Mouse (Mus musculus) thymus, adult 2 months (tissue): Measurements from ENCODE around the gene Trnt1. TPM values are rescaled to one million over a fixed set of nuclear protein-coding genes. Genes with fewer than 3 reads are reported as not detected.

Experiments used
- DNase-seq: peaks from one replicate; pipeline ENCODE4 v3.0.0; 2021
- H3K27ac ChIP-seq: fragments of 200-500 bp; 2 replicates; pipeline ENCODE4 v1.5.1; 2012; ENCODE audit warnings: low read length, control low read depth; ENCODE audit not compliant: control insufficient read depth, insufficient read depth
- H3K27me3 ChIP-seq: fragments of 200-500 bp; 2 replicates; pipeline ENCODE4 v1.6.1; 2012; ENCODE audit warnings: mild to moderate bottlenecking, low read length, moderate library complexity, mixed read lengths; ENCODE audit not compliant: control insufficient read depth, insufficient read depth
- H3K36me3 ChIP-seq: fragments of 200-500 bp; 2 replicates; pipeline ENCODE4 v1.6.1; 2012; ENCODE audit warnings: mild to moderate bottlenecking, low read length, moderate library complexity; ENCODE audit not compliant: control insufficient read depth, insufficient read depth
- H3K4me1 ChIP-seq: fragments of 200-500 bp; replicated peaks from 2 replicates; pipeline ENCODE4 v1.6.1; 2012; ENCODE audit warnings: low read length; ENCODE audit not compliant: control insufficient read depth, insufficient read depth
- H3K4me3 ChIP-seq: fragments of 200-500 bp; 2 replicates; pipeline ENCODE4 v1.5.1; 2012; ENCODE audit warnings: mild to moderate bottlenecking, low read length, control low read depth, moderate library complexity; ENCODE audit not compliant: control insufficient read depth, insufficient read depth
- CTCF ChIP-seq: fragments of 200-500 bp; IDR thresholded peaks from 2 replicates; pipeline ENCODE4 v1.5.1; 2012; ENCODE audit warnings: mild to moderate bottlenecking, control low read depth, low read length, moderate library complexity, borderline replicate concordance; ENCODE audit not compliant: control insufficient read depth, poor library complexity, insufficient read depth; ENCODE audit errors: extremely low read depth
- POLR2A ChIP-seq: fragments of 200-500 bp; IDR thresholded peaks from 2 replicates; pipeline ENCODE4 v1.6.1; 2012; ENCODE audit warnings: mild to moderate bottlenecking, low read length, control low read depth, moderate library complexity; ENCODE audit not compliant: control insufficient read depth, poor library complexity, insufficient read depth; ENCODE audit errors: extremely low read depth
- WGBS: fragments of 180-500 bp; shearing (Covaris S2); methylation state at CpG from one replicate; pipeline ENCODE4 v1.1.7; 2018; 5-methylcytosine and 5-hydroxymethylcytosine counted together
- polyA plus RNA-seq: library from polyadenylated mRNA; depleted of rRNA; stranded (reverse); fragments of >200 nt; gene quantifications from 2 replicates; pipeline ENCODE4 v1.2.3, GENCODE M21; 2012

Trnt1 gene
- polyA plus RNA-seq, 1 experiment = 11.8 TPM

DNA sequence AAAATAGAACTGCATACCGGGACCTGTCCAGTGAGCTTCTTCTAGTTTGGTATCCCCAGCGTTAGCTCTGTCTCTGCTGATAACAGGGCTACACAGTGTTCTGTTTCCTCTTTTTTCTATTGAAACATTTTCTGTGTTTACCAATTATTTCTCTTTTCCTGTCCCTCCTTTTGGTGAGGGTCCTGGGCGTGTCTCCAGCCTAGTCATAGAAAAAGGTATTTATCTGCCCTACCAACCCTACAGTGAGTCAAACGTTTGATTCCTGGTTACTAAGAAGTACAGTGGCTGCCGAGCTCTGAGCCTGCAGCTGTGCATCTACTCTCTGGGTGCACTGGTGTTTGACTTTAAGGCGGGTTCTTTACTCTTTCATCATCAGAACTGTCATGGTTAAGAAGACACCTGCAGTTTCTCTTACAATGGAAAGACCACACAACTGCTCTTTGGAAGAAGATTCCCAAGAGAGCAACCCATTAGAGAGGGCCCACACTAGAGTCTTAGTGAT is 20.0 kb upstream of the Trnt1 start, which contains the start of gene Il5ra:
Gene Il5ra (minus strand): TSS at position 151 of the 502 bp plus-strand sequence.
- Histone ChIP-seq H3K27ac (no peak within 1 kb of the TSS), H3K36me3 (no peaks in the 10 kb centered on the region), H3K4me1 (0 out of 2 replicates have a peak, but pooled peaks cover 4% of the 10 kb centered on the region), H3K4me3 (no peak within 1 kb of the TSS), H3K27me3 (no peaks in the 10 kb centered on the region)
- TF ChIP-seq CTCF (no peak), POLR2A (no peak)
- peak; percentile 3 for DNase-seq
- WGBS = 9% methylated on average over 6 of the region's 6 CpGs

DNA sequence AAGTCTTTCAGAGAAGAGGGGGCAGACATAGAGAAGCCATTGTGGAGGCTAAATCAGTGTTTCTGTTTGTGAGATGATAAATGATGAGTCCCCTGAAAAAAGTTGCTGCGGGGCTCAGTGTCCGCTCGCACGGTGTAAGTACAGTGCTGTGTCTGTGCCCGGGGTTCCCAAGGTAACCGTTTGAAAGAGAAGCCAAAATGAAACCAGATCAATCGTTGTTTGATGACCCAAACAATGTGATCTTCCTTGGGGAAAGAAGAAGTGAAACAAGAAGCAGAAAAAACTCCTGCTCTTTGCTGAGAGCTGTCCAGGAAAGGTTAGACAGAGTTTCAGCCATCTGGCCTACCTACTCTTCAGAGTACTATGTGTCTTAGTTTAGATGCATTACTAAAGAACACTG is 18.6 kb upstream of the Trnt1 start:
- WGBS = 59% methylated on average over 7 of the region's 7 CpGs
- Histone ChIP-seq H3K27ac (no peak overlapping the region), H3K4me3 (no peak overlapping the region), H3K36me3 (no peaks in the 10 kb centered on the region), H3K27me3 (no peaks in the 10 kb centered on the region), H3K4me1 (0 out of 2 replicates have a peak, but pooled peaks cover 4% of the 10 kb centered on the region)
- TF ChIP-seq CTCF (no peak), POLR2A (no peak)
- no peak for DNase-seq

DNA sequence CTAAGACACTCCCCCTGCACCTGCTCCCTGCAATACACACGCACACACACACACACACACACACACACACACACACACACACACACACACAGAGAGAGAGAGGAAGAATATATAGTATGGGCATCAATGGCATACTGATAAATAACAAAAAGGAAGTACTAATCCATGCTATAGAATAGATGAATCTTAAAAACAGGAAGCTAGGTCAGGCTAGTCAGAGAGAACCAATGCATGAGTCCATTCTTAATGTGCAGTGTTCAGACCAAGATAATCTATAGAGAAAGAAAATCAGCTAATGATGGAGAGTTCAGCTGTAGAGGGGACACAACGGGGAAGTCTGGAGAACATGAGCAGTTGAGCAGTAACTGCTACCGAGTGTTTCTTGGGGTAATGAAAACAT is 10.6 kb upstream of the Trnt1 start:
- no peak for DNase-seq
- Histone ChIP-seq H3K4me1 (no peaks in the 10 kb centered on the region), H3K4me3 (no peak overlapping the region), H3K27ac (no peak overlapping the region), H3K27me3 (no peaks in the 10 kb centered on the region), H3K36me3 (no peaks in the 10 kb centered on the region)
- TF ChIP-seq POLR2A = no peak
- no peak for TF ChIP-seq CTCF
- WGBS = 49% methylated on average over 3 of the region's 3 CpGs

DNA sequence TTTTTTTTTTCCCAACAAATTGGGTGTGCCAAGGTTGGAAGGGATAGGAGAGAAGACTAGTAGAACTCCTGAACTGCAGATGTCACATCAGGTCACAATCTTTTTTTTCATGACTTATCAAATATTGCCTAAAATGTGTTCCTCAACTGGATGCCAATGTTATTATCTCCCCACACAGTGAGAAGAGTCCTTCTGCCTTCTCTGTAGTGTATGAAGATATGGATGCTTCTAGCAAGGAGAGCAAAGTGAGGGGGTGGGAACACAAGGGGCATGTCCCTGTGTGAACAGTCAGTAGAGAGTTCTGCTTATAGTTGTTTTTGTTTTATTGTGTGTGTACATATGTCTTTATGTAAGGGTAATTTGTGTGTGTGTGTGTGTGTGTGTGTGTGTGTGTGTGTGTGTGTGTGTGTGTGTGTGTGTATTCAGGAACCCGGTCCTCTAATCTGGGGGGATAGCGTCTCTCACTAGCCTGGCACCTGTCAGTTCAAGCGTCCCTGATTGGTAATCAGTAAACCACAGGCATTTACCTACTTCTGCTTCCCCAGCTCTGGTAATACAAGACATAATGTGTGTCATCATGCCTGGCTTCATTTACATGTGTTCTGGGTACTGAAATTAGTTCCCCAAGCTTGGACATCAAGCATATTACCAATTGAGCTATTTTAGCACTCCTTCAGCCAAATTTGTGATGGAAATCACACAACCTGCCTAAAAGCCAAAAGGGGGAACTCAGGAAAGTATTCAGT is 8.3 kb upstream of the Trnt1 start:
- H3K4me3 ChIP-seq = no peak overlapping the region
- no peaks in the 10 kb centered on the region for H3K4me1 ChIP-seq
- no peak overlapping the region for H3K27ac ChIP-seq
- TF ChIP-seq POLR2A (no peak), CTCF (no peak)
- DNase-seq = no peak
- no peaks in the 10 kb centered on the region for H3K27me3 ChIP-seq
- H3K36me3 ChIP-seq = no peaks in the 10 kb centered on the region
- WGBS = 31% methylated on average over 3 of the region's 3 CpGs

DNA sequence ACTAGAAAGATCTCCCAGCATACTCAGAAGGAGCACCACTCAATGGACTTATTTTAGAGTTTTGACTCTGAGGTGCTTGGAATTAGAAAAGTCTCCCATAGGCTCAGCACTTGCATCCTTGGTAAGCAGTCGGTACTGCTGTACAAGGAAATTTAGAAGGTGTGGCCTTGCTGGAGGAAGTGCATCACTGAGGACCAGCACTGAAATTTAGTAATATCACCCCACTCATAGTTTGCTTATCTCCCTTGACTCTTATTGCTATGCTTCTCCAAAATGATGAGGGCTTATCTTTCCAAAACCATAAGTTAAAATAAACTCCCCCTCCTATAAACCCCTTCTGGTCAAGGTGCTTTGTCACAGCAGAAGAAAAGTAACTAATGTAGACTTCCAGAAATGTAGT is 7.4 kb upstream of the Trnt1 start:
- no peak overlapping the region for H3K4me3 ChIP-seq
- H3K27ac ChIP-seq = no peak overlapping the region
- H3K36me3 ChIP-seq = no peaks in the 10 kb centered on the region
- no peak for DNase-seq
- TF ChIP-seq POLR2A = no peak
- TF ChIP-seq CTCF = no peak
- no peaks in the 10 kb centered on the region for H3K27me3 ChIP-seq
- no peaks in the 10 kb centered on the region for H3K4me1 ChIP-seq
- WGBS = 84% methylated on average over 1 of the region's 1 CpGs

DNA sequence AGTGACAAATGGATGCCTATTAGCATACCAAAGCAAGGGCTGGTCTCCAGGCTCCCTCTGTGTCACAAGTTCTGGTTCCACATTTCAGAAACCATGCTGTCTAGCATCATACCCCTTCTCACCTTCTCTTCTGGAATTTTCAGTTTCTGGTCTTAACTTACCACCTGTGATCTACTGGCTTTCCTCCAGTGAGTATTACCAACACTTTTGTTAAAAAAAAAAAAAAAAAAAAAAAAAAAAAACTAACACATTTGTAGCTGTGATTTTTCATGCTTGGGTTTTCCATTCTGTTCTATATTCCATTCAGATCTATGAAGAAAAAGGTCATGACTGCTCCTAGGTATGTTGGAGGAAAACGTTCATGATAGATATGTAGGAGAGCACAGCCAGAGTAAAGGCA is 3.0 kb upstream of the Trnt1 start:
- H3K27me3 ChIP-seq = no peaks in the 10 kb centered on the region
- H3K27ac ChIP-seq = no peak overlapping the region
- peaks cover 4% of the 10 kb centered on the region for H3K4me1 ChIP-seq
- DNase-seq = no peak
- no peak overlapping the region for H3K4me3 ChIP-seq
- 85% methylated on average over 1 of the region's 1 CpGs for WGBS
- TF ChIP-seq POLR2A (no peak), CTCF (no peak)
- H3K36me3 ChIP-seq = no peaks in the 10 kb centered on the region

DNA sequence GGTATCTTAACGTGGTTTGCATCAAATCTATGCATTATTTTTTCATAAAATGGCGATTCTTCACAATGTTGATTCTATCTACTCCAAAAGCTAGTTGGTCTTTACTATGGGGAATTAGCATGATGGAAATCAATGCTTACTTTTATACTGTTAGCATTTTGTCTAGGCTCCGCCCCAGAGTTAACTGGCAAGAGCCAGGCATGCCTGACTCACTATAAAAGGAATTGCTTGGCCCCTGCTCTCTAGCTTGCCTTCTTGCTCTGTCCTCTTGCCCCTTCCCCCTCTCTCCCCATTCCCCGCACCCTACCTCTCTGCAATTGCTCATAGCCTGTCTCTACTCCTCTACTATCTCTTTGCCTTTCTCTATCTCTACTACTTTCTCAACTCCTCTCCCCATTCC is 2.1 kb upstream of the Trnt1 start:
- H3K36me3 ChIP-seq = peaks cover 5% of the 10 kb centered on the region; the same call in 1 of the 2 replicates
- 78% methylated on average over 4 of the region's 4 CpGs for WGBS
- peaks cover 4% of the 10 kb centered on the region for H3K4me1 ChIP-seq
- H3K4me3 ChIP-seq = no peak overlapping the region
- TF ChIP-seq POLR2A (no peak), CTCF (no peak)
- H3K27ac ChIP-seq = no peak overlapping the region
- DNase-seq = no peak
- no peaks in the 10 kb centered on the region for H3K27me3 ChIP-seq
